Mouse (Mus musculus) inflammation-experienced regulatory T-cells, adult 6 months (primary cell): Measurements from ENCODE around the gene Egfl8. TPM values are rescaled to one million over a fixed set of nuclear protein-coding genes. Genes with fewer than 3 reads are reported as not detected.
A peak's percentile ranks its signal among the peaks of the same experiment; 100 is the strongest.

Experiments
- ATAC-seq: one replicate; pipeline ENCODE4 v1.8.0; 2017
- polyA plus RNA-seq, 3 experiments: library from polyadenylated mRNA; unstranded; fragments of 100-300 nt; shearing (Covaris generic); gene quantifications; one replicate each; pipeline ENCODE4 v1.2.1; 2017

Gene Egfl8
- polyA plus RNA-seq, 3 experiments from 2014 or later = 1.1 to 2.1 (median 1.2) TPM

DNA sequence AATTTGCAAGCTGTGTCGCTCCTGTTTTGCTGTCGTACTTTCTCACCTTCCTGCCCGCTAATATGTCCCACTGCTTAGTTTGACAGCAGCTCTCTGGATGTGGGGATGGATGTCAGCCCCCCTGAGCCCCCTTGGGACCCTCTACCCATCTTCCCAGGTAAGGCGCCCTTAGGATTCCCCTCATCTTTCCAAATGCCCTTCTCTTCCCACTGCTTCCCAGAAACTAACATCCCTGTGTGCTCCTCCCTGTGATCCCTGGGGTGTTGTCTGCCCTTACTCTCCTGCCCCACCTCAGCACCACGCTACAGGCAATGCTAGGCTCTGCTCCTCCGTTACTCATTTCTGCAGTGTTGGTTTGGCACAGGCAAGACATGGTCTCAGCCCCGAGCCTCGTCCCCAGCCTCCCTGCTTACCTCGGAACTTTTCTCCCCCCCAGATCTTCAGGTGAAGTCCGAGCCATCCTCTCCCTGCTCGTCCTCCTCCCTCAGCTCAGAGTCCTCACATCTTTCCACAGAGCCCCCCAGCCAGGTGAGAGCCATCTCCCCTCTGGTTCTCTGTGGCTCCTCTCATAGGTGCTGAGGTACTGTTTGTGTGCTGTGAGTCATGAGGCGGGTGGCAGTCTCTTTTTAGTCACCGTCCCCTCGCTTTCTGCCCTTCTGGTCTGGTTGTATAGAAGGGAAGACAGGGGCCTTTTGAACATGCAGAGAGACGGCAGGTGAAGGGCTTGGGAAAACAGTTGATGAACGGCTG, 32.5 kb upstream of the Egfl8 start:
- no peak for ATAC-seq

GRCm38 (mm10) chr17:34646906-34647787, 31.4 kb upstream of the Egfl8 start, which contains the start of gene Atf6b:
Gene Atf6b, plus strand, starts transcription at chr17:34647146.
- ATAC-seq = peak; percentile 96

- no peak for ATAC-seq
These were observed 30.2 kb upstream of the Egfl8 start for GRCm38 (mm10) chr17:34645831-34646511.

GRCm38 (mm10) chr17:34645256-34645829, 29.6 kb upstream of the Egfl8 start:
- no peak for ATAC-seq

DNA sequence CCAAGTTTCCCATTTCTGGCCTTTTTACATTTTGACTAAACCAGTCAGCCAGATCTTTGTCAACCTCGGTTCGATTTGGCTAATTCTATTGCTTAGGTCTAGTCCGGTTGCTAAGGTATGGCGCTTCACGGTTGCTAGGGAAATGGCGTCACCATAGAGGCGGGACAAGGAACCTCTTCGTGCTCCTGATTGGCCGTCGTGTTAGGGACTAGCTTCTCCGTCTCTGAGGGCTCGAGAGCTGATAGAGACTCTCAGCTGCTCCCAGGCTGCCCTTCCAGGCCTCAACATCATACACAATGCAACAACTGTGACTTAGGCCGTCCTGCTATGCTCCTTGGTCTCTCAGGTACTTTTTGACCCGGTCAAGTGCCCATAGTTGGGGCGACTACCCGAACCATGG, 28.8 kb upstream of the Egfl8 start, which contains the start of gene Fkbpl:
TSS of gene Fkbpl (plus strand) at position 157 of the 400 bp plus-strand sequence.
- peak; percentile 78 for ATAC-seq

GRCm38 (mm10) chr17:34643944-34644343, 28.2 kb upstream of the Egfl8 start:
- no peak for ATAC-seq

GRCm38 (mm10) chr17:34643379-34643778, 27.6 kb upstream of the Egfl8 start:
- no peak for ATAC-seq

DNA sequence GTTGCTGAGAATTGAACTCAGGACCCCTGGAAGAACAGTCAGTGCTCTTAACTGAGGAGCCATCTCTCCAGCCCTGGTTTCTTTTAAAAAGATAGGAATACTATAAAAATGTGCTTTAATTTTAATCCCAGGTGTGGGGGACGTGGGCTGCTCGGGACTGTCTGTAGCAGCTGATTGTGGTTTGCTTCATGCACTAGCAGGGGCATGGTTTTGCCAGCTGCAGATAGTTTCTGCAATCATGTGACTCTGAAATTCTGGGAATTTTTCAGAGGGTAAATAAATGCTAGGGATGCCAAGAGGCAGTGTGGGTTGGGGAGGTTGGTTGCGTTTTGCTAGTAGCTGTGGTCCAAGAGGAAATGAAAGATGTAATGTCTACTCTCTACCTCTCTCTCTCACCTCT, 26.2 kb upstream of the Egfl8 start:
- ATAC-seq = no peak

DNA sequence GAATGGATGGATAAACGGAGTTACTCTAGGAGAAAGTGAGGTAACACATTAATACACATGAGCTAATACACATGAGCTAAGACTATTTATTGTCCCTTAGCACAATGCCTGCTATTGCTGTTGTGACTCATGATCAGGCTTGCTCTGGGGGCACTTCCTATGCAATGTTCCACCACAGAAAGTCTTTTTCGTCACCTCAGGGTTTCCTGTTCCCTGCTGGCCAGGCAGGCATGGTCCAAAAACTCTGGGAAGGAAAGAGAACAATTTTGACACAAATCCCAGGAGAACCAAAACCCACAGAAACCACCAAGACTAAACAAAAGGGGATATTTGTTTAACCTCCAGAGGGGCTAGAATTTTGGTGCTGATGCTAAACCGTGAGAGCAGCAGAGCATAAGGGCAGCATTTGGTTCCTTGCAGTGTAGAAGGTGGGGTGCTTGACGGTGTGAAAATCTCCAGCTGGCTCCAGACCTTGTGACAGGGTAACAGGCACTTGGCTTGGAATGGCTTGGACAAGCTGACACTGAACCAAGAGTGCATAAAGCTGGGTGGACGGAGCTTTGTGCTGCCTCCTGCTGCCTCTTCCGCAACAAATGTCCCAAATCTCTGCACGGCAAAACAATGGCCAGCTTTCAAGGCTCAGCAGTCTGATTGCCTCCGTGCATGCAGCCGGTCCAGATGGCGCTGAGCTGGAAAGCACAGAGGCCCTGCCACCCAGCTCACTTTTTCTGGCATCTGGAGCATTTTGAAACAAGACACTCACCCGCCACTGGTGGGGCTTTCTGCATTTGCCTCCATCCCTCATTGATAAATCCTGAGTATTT, 25.2 kb upstream of the Egfl8 start:
- ATAC-seq = no peak

- ATAC-seq = no peak
These were observed 23.9 kb upstream of the Egfl8 start for GRCm38 (mm10) chr17:34639461-34640255.

GRCm38 (mm10) chr17:34637459-34637858, 21.7 kb upstream of the Egfl8 start:
- no peak for ATAC-seq

- no peak for ATAC-seq
These were observed 19.9 kb upstream of the Egfl8 start for GRCm38 (mm10) chr17:34635671-34636070.

DNA sequence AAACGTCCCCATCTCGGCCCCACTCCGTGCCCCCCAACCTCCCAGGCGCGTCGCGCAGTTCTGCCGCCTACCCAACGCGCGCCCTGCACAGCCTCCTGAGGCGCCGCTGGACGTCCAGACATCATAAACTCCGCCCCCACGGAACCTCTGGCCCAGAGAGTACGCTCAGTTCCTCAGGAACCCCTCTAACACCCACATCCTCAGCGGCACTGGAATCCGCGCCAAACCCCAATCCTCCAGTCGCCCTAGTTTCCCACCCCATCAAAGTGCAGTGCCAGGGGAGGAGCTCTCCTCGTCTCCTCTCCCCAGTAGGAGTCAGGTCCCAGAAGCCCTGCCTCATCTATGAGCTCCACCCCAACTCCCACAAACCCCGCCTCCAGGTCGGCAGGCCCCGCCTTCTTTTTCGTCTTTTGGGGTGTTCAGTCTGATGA, 16.5 kb upstream of the Egfl8 start:
- peak; percentile 48 for ATAC-seq

- no peak for ATAC-seq
These were observed 15.9 kb upstream of the Egfl8 start for GRCm38 (mm10) chr17:34631647-34632046.

- ATAC-seq = no peak
These were observed 15.1 kb upstream of the Egfl8 start for GRCm38 (mm10) chr17:34630761-34631301.

DNA sequence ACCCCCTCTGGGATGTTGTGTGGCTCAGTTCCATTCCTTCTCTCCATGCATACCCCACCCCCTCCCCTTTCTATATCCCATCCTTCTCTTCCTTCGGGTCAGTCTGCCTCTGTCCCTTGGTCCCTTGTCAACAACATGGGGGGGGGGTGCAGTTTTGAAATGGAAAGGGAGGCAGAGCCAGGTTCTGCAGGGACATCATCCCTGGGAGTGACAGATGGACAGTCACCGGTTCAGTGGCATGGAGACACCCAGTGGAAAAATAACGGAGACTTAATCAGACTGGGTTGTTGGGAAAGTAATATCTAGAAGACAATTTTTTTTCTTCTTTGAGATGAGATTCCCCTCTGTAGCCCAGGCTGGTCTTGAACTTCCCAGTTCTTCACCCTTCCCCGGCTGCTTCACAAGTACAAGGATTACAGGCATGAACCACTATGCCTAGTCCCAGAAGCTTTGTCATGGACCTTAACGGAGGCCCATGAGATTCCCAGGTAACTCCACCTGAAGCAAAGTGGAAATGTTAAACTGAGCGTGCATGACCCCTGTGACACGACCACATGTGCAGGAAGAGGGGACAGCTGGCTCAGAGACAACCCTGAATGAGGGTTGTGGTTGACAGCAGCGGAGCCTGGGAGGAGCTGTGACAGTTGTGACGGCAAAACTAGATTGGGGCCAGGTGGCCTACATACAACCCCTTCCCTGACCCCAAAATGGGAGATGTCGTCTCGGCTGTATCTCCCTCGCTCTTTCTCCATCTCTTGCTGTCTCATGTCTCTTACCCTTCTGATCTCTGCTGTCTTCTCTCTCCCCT, 14.2 kb upstream of the Egfl8 start:
- peak; percentile 44 for ATAC-seq

DNA sequence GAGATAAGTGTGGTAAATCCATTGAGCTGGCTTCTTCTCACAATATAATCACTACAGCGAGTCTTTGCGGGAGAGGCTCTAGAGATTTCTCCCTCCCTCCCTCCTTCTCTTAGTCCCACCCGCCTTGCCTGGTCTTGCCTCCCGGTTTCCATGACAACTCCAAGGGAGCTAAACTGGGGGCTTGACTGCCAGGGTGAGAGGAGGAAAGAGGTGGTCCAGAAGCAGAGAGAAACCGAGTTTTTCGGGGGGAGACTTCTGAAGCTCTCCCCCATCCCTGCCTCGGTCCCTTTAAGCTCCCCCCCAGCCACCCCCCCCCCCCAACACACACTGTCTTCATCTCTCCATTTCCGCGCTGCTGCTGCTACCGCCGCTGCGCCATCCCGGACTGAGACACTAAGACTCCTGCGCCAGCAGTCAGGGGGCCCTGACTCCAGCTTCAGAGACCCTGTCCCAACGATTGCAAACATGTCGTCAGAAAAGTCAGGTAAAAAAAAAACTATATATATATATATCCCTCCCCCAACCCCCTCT, 13.5 kb upstream of the Egfl8 start, which contains the start of gene Prrt1:
TSS of gene Prrt1 (plus strand) at position 313 of the 531 bp plus-strand sequence.
- no peak for ATAC-seq

- ATAC-seq = no peak
These were observed 12.8 kb upstream of the Egfl8 start for GRCm38 (mm10) chr17:34628644-34628967.

- ATAC-seq = no peak
These were observed 12.3 kb upstream of the Egfl8 start, which contains the start of gene Ppt2 for GRCm38 (mm10) chr17:34627943-34628643. Gene Ppt2, minus strand, starts transcription at chr17:34628510.
